In the genomic region with DNA sequence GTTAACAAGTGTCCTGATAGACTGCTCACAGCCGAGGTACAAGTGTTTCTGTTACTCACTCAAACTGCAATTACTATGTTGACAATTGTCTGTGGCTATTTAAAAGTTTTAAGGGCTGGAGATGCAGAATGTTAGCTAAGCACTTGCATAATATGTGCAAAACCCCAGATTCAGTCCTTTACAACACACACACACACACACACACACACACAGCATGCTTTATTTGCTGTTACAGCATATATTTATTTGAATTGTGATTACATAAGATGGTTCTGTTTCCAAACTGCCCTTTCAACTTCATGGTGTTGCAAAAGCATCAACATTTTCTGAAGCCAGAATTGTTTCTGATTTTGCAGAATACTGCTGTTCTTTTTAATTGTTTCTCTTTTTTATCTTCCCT, we compare ENCODE assay signal across 7 mouse cellular contexts. TPM values are rescaled to one million over a fixed set of nuclear protein-coding genes. Genes with fewer than 3 reads are reported as not detected.
"Had no signal": no experiment of that assay in that cellular context is flagged by ENCODE, and none has a peak within 500 bp of the region (broad histone marks: within the 10 kb centered on the region; RNA-seq: fewer than 3 reads in every experiment).

No protein-coding gene starts in this region.

RNA-seq across cellular contexts. Expression of gene Tcte3, which starts 9.1 kb away (rescaled TPM):
- total RNA-seq: neutrophil, adult 5-6 weeks had no signal
- polyA plus RNA-seq: neural tube, embryonic 15.5 days; small intestine, adult 2 months; spleen, adult 2 months; stomach, embryonic 14.5 days; stomach, embryonic 15.5 days; thymus, adult 2 months had no signal
